Mouse (Mus musculus) cortical plate, adult 2 months (tissue): Measurements from ENCODE around the gene Gm11985.

ENCODE experiments used
- CTCF ChIP-seq: fragments of 200-500 bp; IDR thresholded peaks from 2 replicates; pipeline ENCODE4 v1.5.1; 2011; ENCODE audit warnings: mild to moderate bottlenecking, control low read depth, low read length; ENCODE audit not compliant: insufficient read depth; ENCODE audit errors: extremely low read depth
- POLR2A ChIP-seq: fragments of 200-500 bp; IDR thresholded peaks from 2 replicates; pipeline ENCODE4 v1.6.1; 2011; ENCODE audit warnings: mild to moderate bottlenecking, low read length, control low read depth; ENCODE audit not compliant: insufficient read depth; ENCODE audit errors: extremely low read depth

DNA sequence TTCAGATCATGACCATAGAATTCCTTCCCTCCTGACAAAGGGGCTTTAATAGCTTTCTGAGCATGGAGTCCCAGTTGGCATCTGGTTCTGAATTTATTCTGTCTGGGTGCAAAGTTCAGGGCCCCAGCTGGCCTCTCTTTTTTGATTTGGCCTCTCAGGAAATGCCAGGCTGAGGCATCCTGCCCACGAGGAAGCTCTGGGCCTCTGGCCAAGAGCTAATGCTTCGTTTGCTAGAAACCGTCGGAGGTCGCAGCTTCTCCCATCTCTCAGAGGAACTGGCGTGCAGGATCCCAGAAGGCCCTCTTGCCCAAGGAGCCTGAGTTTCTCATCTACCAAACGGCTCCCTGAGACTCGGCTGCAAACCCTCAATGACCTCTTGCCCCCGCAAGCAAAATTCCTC, 22.8 kb upstream of the Gm11985 start:
- TF ChIP-seq POLR2A (no peak), CTCF (no peak)
